In the genomic region with DNA sequence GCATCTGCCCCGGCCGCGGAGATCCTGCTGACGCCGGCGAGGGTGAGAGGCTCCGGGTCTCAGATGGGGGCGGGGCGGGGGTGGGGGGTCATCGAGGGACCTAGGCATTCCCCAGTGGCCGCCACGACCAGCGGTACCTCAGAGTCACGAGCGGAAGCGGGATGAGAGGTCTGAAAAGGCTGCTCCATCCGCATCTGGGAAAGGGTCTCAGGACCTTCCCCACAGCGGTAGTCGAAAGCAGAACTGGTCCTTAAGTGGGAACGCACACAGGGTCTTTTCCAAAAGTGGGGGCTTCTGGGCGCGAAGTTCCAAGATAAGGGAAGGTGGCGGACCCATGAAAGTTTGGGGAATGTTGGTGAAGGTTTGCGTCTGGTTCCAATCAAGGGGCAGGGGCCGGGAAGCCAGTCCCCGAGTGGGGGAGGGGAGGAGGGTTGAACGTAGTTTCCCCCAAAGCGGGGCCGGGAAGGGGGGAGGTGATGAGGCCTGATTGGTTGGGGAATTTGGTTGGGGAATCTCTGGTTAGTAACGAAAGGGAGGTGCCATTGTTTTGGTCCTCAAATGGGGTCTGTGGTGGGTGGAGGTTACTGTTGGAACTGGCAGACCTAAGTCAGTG, we compare ENCODE assay signal across 8 mouse cellular contexts. TPM values are rescaled to one million over a fixed set of nuclear protein-coding genes. Genes with fewer than 3 reads are reported as not detected.
DNase-seq lines count a peak whose midpoint lies in the region; ATAC-seq and TF ChIP-seq lines count a peak whose summit lies in the region.

No protein-coding gene starts in this region.

- H3K9ac ChIP-seq in embryonic facial prominence, embryonic 11.5 days (replicated peaks; ENCODE audit: low read length): peak overlapping the region; percentile 76
- H3K9ac ChIP-seq in hindbrain, embryonic 11.5 days (ENCODE audit: low read depth, low read length): peak overlapping the region; percentile 70
- H3K9ac ChIP-seq in liver, embryonic 11.5 days (ENCODE audit: low read depth, low read length): peak overlapping the region; percentile 71
- H3K9ac ChIP-seq in midbrain, postnatal 0 days (replicated peaks; ENCODE audit: low read length, poor library complexity, severe bottlenecking): peak overlapping the region; percentile 85

- peak overlapping the region; percentile 56 for H3K4me3 ChIP-seq in embryonic facial prominence, embryonic 11.5 days (ENCODE audit: low read depth, low read length)
- H3K4me3 ChIP-seq in hindbrain, embryonic 11.5 days (ENCODE audit: low read depth, low read length): peak overlapping the region; percentile 81
- peak overlapping the region; percentile 84 for H3K4me3 ChIP-seq in liver, embryonic 11.5 days (ENCODE audit: low read depth, low read length)
- H3K4me3 ChIP-seq in midbrain, postnatal 0 days (ENCODE audit: low read depth, low read length): peak overlapping the region; percentile 87

- peak; percentile 51 for DNase-seq in layer of hippocampus, adult 9-11 months
- DNase-seq in layer of hippocampus, adult 9-10 months (ENCODE audit: low spot score): no peak
- peak; percentile 59 for DNase-seq in adrenal gland, adult 2 months
- peak; percentile 96 for DNase-seq in embryonic facial prominence, embryonic 11.5 days (ENCODE audit: low spot score)
- DNase-seq in hindbrain, embryonic 11.5 days (ENCODE audit: low spot score): peak; percentile 87
- peak; percentile 69 for DNase-seq in liver, embryonic 11.5 days (ENCODE audit: low spot score)
- peak; percentile 65 for DNase-seq in midbrain, postnatal 0 days (ENCODE audit: low spot score)
- DNase-seq in urinary bladder, postnatal 36 days (ENCODE audit: low spot score in 2 of 2): peak; percentile 21 to 31

- no peak for TF ChIP-seq CTCF in midbrain, postnatal 0 days (IDR thresholded peaks at IDR 0.05)

- H3K27ac ChIP-seq in embryonic facial prominence, embryonic 11.5 days (replicated peaks; ENCODE audit: low read depth, low read length): peak overlapping the region; percentile 84
- H3K27ac ChIP-seq in hindbrain, embryonic 11.5 days (ENCODE audit: low read depth, low read length): peak overlapping the region; percentile 87
- peak overlapping the region; percentile 73 for H3K27ac ChIP-seq in liver, embryonic 11.5 days (ENCODE audit: low read depth, low read length)
- H3K27ac ChIP-seq in midbrain, postnatal 0 days (ENCODE audit: low read depth, low read length): peak overlapping the region; percentile 93

- H3K9me3 ChIP-seq in embryonic facial prominence, embryonic 11.5 days (replicated peaks; ENCODE audit: control insufficient read depth, low read length): no peaks in the 10 kb centered on the region
- H3K9me3 ChIP-seq in hindbrain, embryonic 11.5 days (ENCODE audit: control insufficient read depth, low read length): no peaks in the 10 kb centered on the region
- no peaks in the 10 kb centered on the region for H3K9me3 ChIP-seq in liver, embryonic 11.5 days (ENCODE audit: control insufficient read depth, low read length)
- H3K9me3 ChIP-seq in midbrain, postnatal 0 days (ENCODE audit: low read length): no peaks in the 10 kb centered on the region

- no peaks in the 10 kb centered on the region for H3K36me3 ChIP-seq in embryonic facial prominence, embryonic 11.5 days (replicated peaks; ENCODE audit: control insufficient read depth, insufficient read depth, low read depth, low read length)
- H3K36me3 ChIP-seq in hindbrain, embryonic 11.5 days (ENCODE audit: control insufficient read depth, insufficient read depth, low read length): no peaks in the 10 kb centered on the region
- no peaks in the 10 kb centered on the region for H3K36me3 ChIP-seq in liver, embryonic 11.5 days (ENCODE audit: control insufficient read depth, insufficient read depth, low read length)
- H3K36me3 ChIP-seq in midbrain, postnatal 0 days (ENCODE audit: insufficient read depth, low read length): no peaks in the 10 kb centered on the region

- H3K4me2 ChIP-seq in embryonic facial prominence, embryonic 11.5 days (ENCODE audit: low read depth, low read length): peak overlapping the region; percentile 82
- peak overlapping the region; percentile 84 for H3K4me2 ChIP-seq in hindbrain, embryonic 11.5 days (replicated peaks; ENCODE audit: low read depth, low read length)
- peak overlapping the region; percentile 95 for H3K4me2 ChIP-seq in liver, embryonic 11.5 days
- H3K4me2 ChIP-seq in midbrain, postnatal 0 days (ENCODE audit: low read depth, low read length, poor library complexity, severe bottlenecking): peak overlapping the region; percentile 86

- peak; percentile 49 for ATAC-seq in embryonic facial prominence, embryonic 11.5 days (replicated peaks; ENCODE audit: insufficient number of reproducible peaks, low FRiP score, low TSS enrichment, low read depth)
- peak; percentile 53 for ATAC-seq in hindbrain, embryonic 11.5 days (ENCODE audit: low FRiP score)
- ATAC-seq in liver, embryonic 11.5 days (replicated peaks; ENCODE audit: low FRiP score): peak; percentile 29
- peak; percentile 39 for ATAC-seq in midbrain, postnatal 0 days (ENCODE audit: low FRiP score)

- H3K4me1 ChIP-seq in embryonic facial prominence, embryonic 11.5 days (ENCODE audit: control insufficient read depth, insufficient read depth, low read length): peaks cover 20% of the 10 kb centered on the region
- H3K4me1 ChIP-seq in hindbrain, embryonic 11.5 days (replicated peaks; ENCODE audit: control insufficient read depth, insufficient read depth, low read length): peaks cover 19% of the 10 kb centered on the region
- peaks cover 38% of the 10 kb centered on the region for H3K4me1 ChIP-seq in liver, embryonic 11.5 days (replicated peaks; ENCODE audit: control insufficient read depth, insufficient read depth, low read length)
- H3K4me1 ChIP-seq in midbrain, postnatal 0 days (ENCODE audit: insufficient read depth, low read length): peaks cover 46% of the 10 kb centered on the region

- no peaks in the 10 kb centered on the region for H3K27me3 ChIP-seq in embryonic facial prominence, embryonic 11.5 days (ENCODE audit: control insufficient read depth, insufficient read depth, low read length)
- no peaks in the 10 kb centered on the region for H3K27me3 ChIP-seq in hindbrain, embryonic 11.5 days (ENCODE audit: control insufficient read depth, insufficient read depth, low read length)
- no peaks in the 10 kb centered on the region for H3K27me3 ChIP-seq in liver, embryonic 11.5 days (replicated peaks; ENCODE audit: control insufficient read depth, insufficient read depth, low read length)
- no peaks in the 10 kb centered on the region for H3K27me3 ChIP-seq in midbrain, postnatal 0 days (ENCODE audit: insufficient read depth, low read length)

- under 1% methylated on average over 30 of the region's 30 CpGs for WGBS in embryonic facial prominence, embryonic 11.5 days
- WGBS in hindbrain, embryonic 11.5 days: under 1% methylated on average over 30 of the region's 30 CpGs
- 0% methylated on average over 30 of the region's 30 CpGs for WGBS in liver, embryonic 11.5 days
- WGBS in midbrain, postnatal 0 days: 1% methylated on average over 30 of the region's 30 CpGs

RNA-seq across cellular contexts. Expression of gene Itm2c, which starts 0.8 kb away (rescaled TPM):
- 100 to 1,000 TPM; 549 to 588 TPM for total RNA-seq in adrenal gland, adult 2 months (2021)
- 777 and 999 TPM in 2 replicates for polyA plus RNA-seq in adrenal gland, adult 2 months (2012; rRNA removed)
- 130 and 133 TPM in 2 replicates for polyA plus RNA-seq in embryonic facial prominence, embryonic 11.5 days (2014; fragmentation: Nextera tagmentation; extraction: Ambion mirVana)
- polyA plus RNA-seq in hindbrain, embryonic 11.5 days (2014; fragmentation: Nextera tagmentation; extraction: Ambion mirVana): 85.7 and 86.1 TPM in 2 replicates
- 39.7 and 41.8 TPM in 2 replicates for polyA plus RNA-seq in liver, embryonic 11.5 days (2014; fragmentation: Nextera tagmentation; extraction: Ambion mirVana)
- 312 and 376 TPM in 2 replicates for total RNA-seq in midbrain, postnatal 0 days (2014; rRNA removed)
- 293 and 297 TPM in 2 replicates for polyA plus RNA-seq in midbrain, postnatal 0 days (2015; fragmentation: Nextera tagmentation; extraction: Ambion mirVana)

RNA-seq across cellular contexts. Expression of gene 4933407L21Rik, which starts 33.4 kb away (rescaled TPM):
- total RNA-seq in adrenal gland, adult 2 months (2021): under 1 TPM in 1 of 2 experiments, not detected in 1; 0.24 TPM
- polyA plus RNA-seq in adrenal gland, adult 2 months (2012; rRNA removed): 0.10 TPM in 1 of 2 replicates, not detected in the other
- not detected in 2 replicates for polyA plus RNA-seq in embryonic facial prominence, embryonic 11.5 days (2014; fragmentation: Nextera tagmentation; extraction: Ambion mirVana)
- 0.46 and 0.60 TPM in 2 replicates for polyA plus RNA-seq in hindbrain, embryonic 11.5 days (2014; fragmentation: Nextera tagmentation; extraction: Ambion mirVana)
- not detected in 2 replicates for polyA plus RNA-seq in liver, embryonic 11.5 days (2014; fragmentation: Nextera tagmentation; extraction: Ambion mirVana)
- total RNA-seq in midbrain, postnatal 0 days (2014; rRNA removed): 9.4 and 10.6 TPM in 2 replicates
- 8.5 and 10.1 TPM in 2 replicates for polyA plus RNA-seq in midbrain, postnatal 0 days (2015; fragmentation: Nextera tagmentation; extraction: Ambion mirVana)
